Mouse (Mus musculus) ES-Bruce4 (cell line): ENCODE data around the gene Gm10134. TPM values are rescaled to one million over a fixed set of nuclear protein-coding genes. Genes with fewer than 3 reads are reported as not detected.
"Not testable (repeated sequence)": the region's sequence is repeated elsewhere in the genome, so short reads cannot be mapped to it uniquely, and the experiment has no call there.

Source experiments
- H3K27ac ChIP-seq: 2 replicates; pipeline ENCODE4 v1.5.1; 2012; ENCODE audit warnings: low read length, inconsistent platforms; ENCODE audit not compliant: insufficient read depth
- H3K27me3 ChIP-seq: 2 replicates; pipeline ENCODE4 v1.6.1; 2012; ENCODE audit warnings: mild to moderate bottlenecking, low read length, inconsistent platforms; ENCODE audit not compliant: control insufficient read depth, poor library complexity, insufficient read depth, severe bottlenecking
- H3K36me3 ChIP-seq: 2 replicates; pipeline ENCODE4 v1.6.1; 2012; ENCODE audit warnings: inconsistent platforms, mild to moderate bottlenecking, low read length, moderate library complexity; ENCODE audit not compliant: control insufficient read depth, poor library complexity, insufficient read depth, severe bottlenecking
- H3K4me1 ChIP-seq: one replicate; pipeline ENCODE4 v1.8.1; 2011; ENCODE audit warnings: low read length; ENCODE audit not compliant: control insufficient read depth, insufficient read depth
- H3K4me3 ChIP-seq: 2 replicates; pipeline ENCODE4 v1.5.1; 2011; ENCODE audit warnings: low read depth, mild to moderate bottlenecking, low read length
- H3K9ac ChIP-seq: 2 replicates; pipeline ENCODE4 v1.6.1; 2012; ENCODE audit warnings: low read depth, mild to moderate bottlenecking, inconsistent platforms; ENCODE audit not compliant: poor library complexity, severe bottlenecking
- H3K9me3 ChIP-seq: replicated peaks from 2 replicates; pipeline ENCODE4 v1.6.1; 2012; ENCODE audit warnings: mild to moderate bottlenecking, low read length, inconsistent platforms; ENCODE audit not compliant: control insufficient read depth, poor library complexity, insufficient read depth, severe bottlenecking
- CTCF ChIP-seq: IDR thresholded peaks from one replicate; pipeline ENCODE4 v1.8.1; 2011; ENCODE audit warnings: low read depth, low read length
- EP300 ChIP-seq: IDR thresholded peaks from 2 replicates; pipeline ENCODE4 v1.6.1; 2011; ENCODE audit warnings: low read depth, low read length; ENCODE audit not compliant: insufficient read depth
- POLR2A ChIP-seq: IDR thresholded peaks from one replicate; pipeline ENCODE4 v1.8.1; 2011; ENCODE audit warnings: low read length; ENCODE audit not compliant: insufficient read depth
- polyA plus RNA-seq: library from polyadenylated mRNA; stranded (reverse); fragments of >200 nt; gene quantifications from 2 replicates; pipeline ENCODE4 v1.2.4, GENCODE M21; 2011; ENCODE audit warnings: low read depth; ENCODE audit not compliant: missing spikeins, insufficient read depth, insufficient read length

Gene Gm10134
- polyA plus RNA-seq, 1 experiment: 2.8 TPM

- Histone ChIP-seq H3K27ac (no peak overlapping the region), H3K27me3 (no peaks in the 10 kb centered on the region), H3K4me1 (no peaks in the 10 kb centered on the region), H3K36me3 (peaks cover 18% of the 10 kb centered on the region), H3K9ac (peak overlapping the region; percentile 91), H3K9me3 (no peaks in the 10 kb centered on the region), H3K4me3 (peak overlapping the region; percentile 87)
- no peak for TF ChIP-seq EP300
- TF ChIP-seq CTCF: no peak
- no peak for TF ChIP-seq POLR2A
These were observed 37.2 kb upstream of the Gm10134 start for GRCm38 (mm10) chr2:28468486-28469225.

DNA sequence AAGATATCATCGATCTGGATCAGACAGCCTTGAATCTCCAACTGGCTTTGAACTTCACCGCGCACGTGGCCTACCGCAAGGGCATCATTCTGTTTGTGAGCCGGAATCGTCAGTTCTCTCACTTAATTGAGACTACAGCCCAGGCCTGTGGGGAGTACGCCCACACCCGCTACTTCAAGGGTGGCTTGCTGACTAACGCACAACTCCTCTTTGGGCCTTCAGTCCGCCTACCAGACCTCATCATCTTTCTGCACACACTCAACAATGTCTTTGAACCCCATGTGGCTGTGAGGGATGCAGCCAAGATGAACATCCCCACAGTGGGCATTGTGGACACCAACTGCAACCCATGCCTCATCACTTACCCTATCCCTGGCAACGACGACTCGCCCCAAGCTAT is 36.4 kb upstream of the Gm10134 start:
- TF ChIP-seq EP300: no peak
- no peak for TF ChIP-seq CTCF
- TF ChIP-seq POLR2A: no peak
- Histone ChIP-seq H3K9ac (no peak overlapping the region), H3K27ac (no peak overlapping the region), H3K4me1 (no peaks in the 10 kb centered on the region), H3K36me3 (peaks cover 18% of the 10 kb centered on the region), H3K9me3 (no peaks in the 10 kb centered on the region), H3K4me3 (no peak overlapping the region), H3K27me3 (no peaks in the 10 kb centered on the region)

DNA sequence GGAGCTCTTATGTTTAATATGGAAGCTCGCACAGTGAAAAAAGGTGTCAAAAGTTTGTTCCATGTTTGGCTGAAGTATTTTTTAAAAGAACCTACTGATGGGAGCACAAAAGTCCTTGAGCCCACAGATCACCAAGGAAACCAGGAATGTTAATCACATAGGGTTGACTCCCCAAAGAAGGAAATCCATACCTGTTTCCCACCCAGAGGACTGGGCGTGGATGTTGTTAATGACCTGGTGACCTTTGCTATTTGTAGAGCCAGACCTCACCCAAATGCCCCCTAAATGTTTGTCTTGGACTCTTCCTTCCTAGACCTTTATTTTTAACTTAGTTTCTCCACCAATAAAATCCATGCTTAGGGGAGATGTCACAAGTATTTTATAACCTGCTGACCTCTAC is 35.3 kb upstream of the Gm10134 start:
- H3K4me3 ChIP-seq: no peak overlapping the region
- H3K27me3 ChIP-seq: no peaks in the 10 kb centered on the region
- H3K27ac ChIP-seq: no peak overlapping the region
- no peaks in the 10 kb centered on the region for H3K4me1 ChIP-seq
- H3K9me3 ChIP-seq: no peaks in the 10 kb centered on the region
- TF ChIP-seq POLR2A (no peak), EP300 (no peak), CTCF (no peak)
- H3K9ac ChIP-seq: no peak overlapping the region
- peaks cover 18% of the 10 kb centered on the region for H3K36me3 ChIP-seq

- peaks cover 18% of the 10 kb centered on the region for H3K36me3 ChIP-seq
- H3K4me3 ChIP-seq, H3K9ac ChIP-seq, H3K27me3 ChIP-seq, H3K9me3 ChIP-seq, H3K4me1 ChIP-seq, H3K27ac ChIP-seq: not testable (repeated sequence)
These were observed 33.9 kb upstream of the Gm10134 start for GRCm38 (mm10) chr2:28472011-28472410.

GRCm38 (mm10) chr2:28477993-28478392 is 27.9 kb upstream of the Gm10134 start:
- not testable (repeated sequence) for H3K9ac ChIP-seq, H3K4me3 ChIP-seq, H3K4me1 ChIP-seq, H3K36me3 ChIP-seq, H3K27me3 ChIP-seq, H3K9me3 ChIP-seq, H3K27ac ChIP-seq

DNA sequence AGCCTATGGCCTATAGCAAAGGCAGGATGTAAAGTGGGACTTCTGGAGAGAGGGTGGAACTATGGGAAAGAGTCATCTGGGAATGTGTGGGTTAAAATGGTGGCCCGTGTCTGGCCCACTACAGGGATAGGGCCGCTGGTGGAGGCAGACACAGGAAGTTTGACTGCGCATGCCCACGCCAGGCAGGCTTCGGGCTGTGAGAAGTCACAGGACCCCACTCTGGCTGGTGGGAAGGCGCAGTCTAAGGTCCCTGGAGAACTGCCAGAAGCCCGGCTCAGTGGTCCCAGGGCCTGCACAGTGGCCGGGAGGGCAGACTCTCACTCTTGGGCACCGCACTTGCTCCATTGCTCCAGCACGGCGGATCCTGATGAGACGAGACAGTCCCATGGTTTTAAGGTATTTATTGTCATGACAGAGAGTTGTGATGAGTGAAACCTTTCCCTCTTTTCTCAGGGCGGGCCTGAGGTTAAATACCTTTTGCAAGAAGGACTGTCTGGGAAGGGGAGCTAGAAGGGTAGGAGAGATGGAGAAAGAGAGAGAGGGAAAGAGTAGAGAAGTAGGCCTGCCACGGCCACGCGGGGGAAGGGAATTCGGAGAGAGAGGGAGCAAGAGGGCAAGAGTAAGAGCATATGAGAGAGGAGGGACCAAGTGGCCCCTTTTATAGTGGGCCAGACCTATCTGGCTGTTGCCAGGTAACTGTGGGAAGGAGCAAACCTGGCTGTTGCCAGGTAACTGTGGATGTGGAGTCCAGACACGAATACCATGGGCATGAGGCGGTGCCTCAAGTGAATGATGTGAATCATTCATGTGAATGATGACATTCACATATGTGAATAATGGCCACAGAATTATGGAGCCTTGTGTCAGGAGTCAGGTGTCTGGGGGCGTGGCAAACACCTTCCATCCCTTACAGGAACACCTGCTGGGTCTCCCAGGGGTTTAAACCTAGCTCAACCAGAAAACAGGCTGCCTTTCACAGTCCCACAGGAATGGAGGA is 26.4 kb upstream of the Gm10134 start:
- Histone ChIP-seq H3K9ac (peak overlapping the region; percentile 50), H3K4me3 (peak overlapping the region; percentile 45), H3K27me3 (no peaks in the 10 kb centered on the region), H3K9me3 (no peaks in the 10 kb centered on the region), H3K27ac (no peak overlapping the region), H3K36me3 (no peaks in the 10 kb centered on the region), H3K4me1 (peaks cover 6% of the 10 kb centered on the region)
- TF ChIP-seq EP300: no peak
- no peak for TF ChIP-seq CTCF
